Mouse (Mus musculus) heart, postnatal 14 days (tissue): Measurements from ENCODE around the gene Klre1. TPM values are rescaled to one million over a fixed set of nuclear protein-coding genes. Genes with fewer than 3 reads are reported as not detected.
A peak's percentile ranks its signal among the peaks of the same experiment; 100 is the strongest.

ENCODE experiments used
- DNase-seq, 2 experiments: peaks; one replicate each; pipeline ENCODE4 v3.0.0; 2021 to 2022
- intact Hi-C: fragments of 180-260 bp; cut with DNase I; formaldehyde crosslinking; loops from one replicate; pipeline ENCODE4 v1.15.1; 2025
- long read RNA-seq, 2 experiments: library from polyadenylated mRNA; stranded (forward); transcript quantifications; one replicate each; pipeline ENCODE4 v2.0.0; 2021
- total RNA-seq, 2 experiments: library from RNA; stranded (reverse); gene quantifications; 2 replicates each; pipeline ENCODE4 v1.2.3; 2021

Gene Klre1
- not detected for total RNA-seq
- long read RNA-seq, experiment 1, result 0 reads
- long read RNA-seq, experiment 2, result 0 reads

- intact Hi-C loops, result loop anchor here (10.0 kb wide), 1 partner anchor 1717 kb away; the partner anchor contains the start of gene Magohb
These were observed at the start of gene Klre1 for GRCm38 (mm10) chr6:129577605-129578004. Klre1 (plus strand) TSS chr6:129577905.

DNA sequence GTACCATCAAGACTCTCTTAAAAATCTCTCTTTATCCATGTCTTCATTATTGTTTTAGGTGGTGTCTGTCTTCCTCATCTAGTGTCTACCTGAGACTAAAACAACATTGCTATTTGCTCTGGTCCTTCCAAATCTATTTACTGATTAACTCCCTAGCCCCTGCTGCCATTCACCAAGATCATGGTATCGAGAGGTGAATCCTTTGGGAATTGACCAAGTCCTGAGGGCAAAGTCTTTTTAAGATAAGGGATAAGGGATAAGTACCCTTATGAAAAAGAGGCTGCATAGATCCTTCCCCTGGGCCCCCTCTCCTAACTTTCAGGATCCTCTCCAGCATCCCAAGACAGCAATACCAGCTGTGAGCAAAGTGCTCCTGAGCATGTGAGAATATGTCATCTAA is 48.1 kb upstream of the Klre1 start:
- DNase-seq, result no peak
- intact Hi-C loops, result loop anchor here (10.0 kb wide), 1 partner anchor 685 kb away; no protein-coding TSS in a partner anchor

More at GRCm38 (mm10) chr6:129577605-129578004, at the start of gene Klre1:
- DNase-seq, result no peak

DNA sequence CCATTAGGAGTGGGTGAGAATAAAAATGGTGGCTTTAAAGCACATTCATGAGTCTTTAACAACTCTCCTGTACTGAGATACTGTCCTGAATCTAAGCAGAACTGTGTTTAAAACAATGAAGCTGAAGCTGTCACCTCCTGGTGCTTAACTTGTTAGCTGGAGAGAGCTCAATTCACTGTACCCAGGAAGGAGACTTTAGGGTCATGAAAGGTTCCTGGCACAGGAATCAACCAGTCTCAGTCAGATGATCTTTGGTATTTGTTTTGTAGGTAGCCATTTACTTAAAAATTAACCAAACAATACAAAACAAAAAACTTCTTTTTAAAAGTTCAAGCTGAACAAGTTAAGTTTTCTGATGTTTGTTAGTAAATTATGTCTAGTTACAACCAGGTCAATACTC is 47.4 kb upstream of the Klre1 start:
- intact Hi-C loops, result loop anchor here (10.0 kb wide), 1 partner anchor 685 kb away; no protein-coding TSS in a partner anchor
- no peak for DNase-seq

- intact Hi-C loops, result loop anchor here (10.0 kb wide), 1 partner anchor 688 kb away; no protein-coding TSS in a partner anchor
- peak; percentile 77 to 80 for DNase-seq
These were observed 45.2 kb upstream of the Klre1 start for GRCm38 (mm10) chr6:129532556-129532941.

- intact Hi-C loops, result loop anchor here (10.0 kb wide), 1 partner anchor 688 kb away; no protein-coding TSS in a partner anchor
- DNase-seq, result peak; percentile 84 to 87
These were observed 44.5 kb upstream of the Klre1 start, which contains the start of gene Gabarapl1 for GRCm38 (mm10) chr6:129532942-129533860. Gabarapl1 (plus strand) TSS chr6:129533160.

GRCm38 (mm10) chr6:129534057-129534456 is 43.6 kb upstream of the Klre1 start:
- intact Hi-C loops, result loop anchor here (10.0 kb wide), 1 partner anchor 689 kb away; no protein-coding TSS in a partner anchor

GRCm38 (mm10) chr6:129534627-129535190 is 43.0 kb upstream of the Klre1 start:
- no peak for DNase-seq
- intact Hi-C loops, result loop anchor here (10.0 kb wide), 1 partner anchor 690 kb away; no protein-coding TSS in a partner anchor

More at GRCm38 (mm10) chr6:129534057-129534456, 43.6 kb upstream of the Klre1 start:
- no peak for DNase-seq

DNA sequence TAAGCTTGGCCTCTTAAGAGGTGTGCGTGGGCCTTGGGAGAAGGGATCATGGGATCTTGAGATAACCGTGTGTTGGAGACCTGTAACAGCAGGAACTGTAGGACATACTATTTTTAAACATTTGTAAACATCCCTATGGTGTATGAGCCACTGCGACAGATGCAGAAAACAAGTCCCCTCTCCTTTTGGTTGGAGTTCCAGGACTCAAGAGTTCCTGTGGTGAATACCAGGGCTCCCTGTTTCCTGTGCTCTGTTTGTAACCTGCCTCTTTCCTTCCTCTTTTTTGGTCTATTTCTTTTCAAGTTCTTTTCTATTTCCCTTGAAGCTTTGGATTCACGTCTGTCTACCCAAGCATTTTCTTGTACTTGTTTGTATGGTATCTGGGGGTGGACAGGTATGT is 42.0 kb upstream of the Klre1 start:
- intact Hi-C loops, result loop anchor here (10.0 kb wide), 1 partner anchor 691 kb away; no protein-coding TSS in a partner anchor
- no peak for DNase-seq

- no peak for DNase-seq
- intact Hi-C loops, result loop anchor here (10.0 kb wide), 1 partner anchor 694 kb away; no protein-coding TSS in a partner anchor
These were observed 39.1 kb upstream of the Klre1 start for GRCm38 (mm10) chr6:129538555-129538954.

DNA sequence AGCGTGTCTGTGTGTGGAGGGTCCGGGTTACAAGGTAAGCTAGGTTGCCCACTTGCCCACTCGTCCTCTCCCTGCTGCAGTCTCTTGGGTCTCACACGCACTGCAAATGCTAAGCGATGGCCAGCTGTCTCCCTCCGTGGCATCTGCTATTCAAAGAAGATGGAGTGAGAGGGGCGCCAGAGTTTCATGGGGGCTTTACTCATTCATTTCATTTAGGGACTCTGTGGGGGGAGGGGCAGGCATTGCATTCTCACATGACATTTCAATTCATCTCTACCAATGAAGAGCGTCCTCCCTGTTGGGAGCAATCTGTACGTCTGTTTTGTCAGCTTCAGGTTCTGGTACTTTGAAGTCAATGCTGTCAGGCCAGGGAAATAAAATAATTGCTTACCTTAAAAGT is 35.8 kb upstream of the Klre1 start:
- intact Hi-C loops, result no loop called here
- no peak for DNase-seq

DNA sequence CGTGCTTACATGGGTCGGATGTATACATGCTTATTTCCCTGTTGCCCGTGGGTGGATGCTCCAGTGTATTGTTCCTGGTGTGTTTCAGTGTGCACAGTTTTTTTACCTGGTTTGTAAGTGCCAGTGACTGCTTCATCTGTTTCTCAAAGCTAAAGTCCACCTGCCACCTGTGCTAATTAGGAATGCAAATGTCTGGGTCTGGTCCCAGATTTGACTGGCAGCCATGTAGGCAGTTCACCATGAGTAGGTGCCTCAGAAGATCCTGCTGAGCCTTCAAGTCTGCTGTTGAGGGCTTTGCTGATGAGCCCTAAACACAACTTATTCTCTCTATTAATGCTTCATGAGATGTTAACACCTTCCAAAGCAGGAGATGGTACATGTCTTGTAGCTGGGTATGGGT is 35.2 kb upstream of the Klre1 start:
- no peak for DNase-seq
- intact Hi-C loops, result no loop called here

GRCm38 (mm10) chr6:129543709-129544606 is 33.7 kb upstream of the Klre1 start:
- intact Hi-C loops, result loop anchor here (2.0 kb wide), 1 partner anchor 15 kb away; no protein-coding TSS in a partner anchor
- peak; percentile 65 to 79 for DNase-seq

DNA sequence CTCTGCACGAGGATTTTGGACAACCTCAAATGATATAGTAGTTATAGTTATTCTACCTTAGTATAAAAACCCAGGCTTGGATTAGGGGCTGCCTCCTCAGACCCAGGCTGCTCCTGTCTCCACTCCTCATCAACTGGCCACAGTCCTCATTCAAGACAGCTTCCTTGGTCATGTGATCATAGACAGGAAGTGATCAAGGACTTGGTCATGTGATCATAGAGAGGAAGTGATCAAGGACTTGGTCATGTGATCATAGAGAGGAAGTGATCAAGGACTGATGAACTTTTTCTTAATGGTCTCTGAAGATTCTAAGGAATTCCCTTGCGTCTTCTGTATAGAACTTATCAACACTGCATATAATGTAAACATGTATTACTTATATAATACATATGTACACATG is 30.4 kb upstream of the Klre1 start:
- intact Hi-C loops, result no loop called here
- no peak for DNase-seq

DNA sequence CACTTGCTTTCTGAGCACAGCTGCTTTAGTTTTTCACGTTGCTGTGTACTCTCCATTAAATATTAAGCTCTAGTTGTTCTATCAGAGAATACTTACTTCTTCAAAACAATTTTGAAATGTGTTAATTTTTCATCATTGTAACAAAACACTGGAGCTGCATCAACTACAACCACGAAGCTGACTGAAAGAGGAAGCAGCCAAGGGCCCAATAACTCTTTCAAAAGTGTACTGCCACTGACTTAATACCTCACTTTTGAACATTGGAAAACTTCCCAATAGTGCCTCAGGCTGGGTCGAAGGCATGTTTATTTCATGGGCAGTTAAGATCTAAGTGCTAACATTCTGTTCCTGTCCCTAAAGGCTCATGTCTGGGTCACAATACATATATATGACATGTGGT is 29.7 kb upstream of the Klre1 start:
- DNase-seq, result no peak
- intact Hi-C loops, result no loop called here

DNA sequence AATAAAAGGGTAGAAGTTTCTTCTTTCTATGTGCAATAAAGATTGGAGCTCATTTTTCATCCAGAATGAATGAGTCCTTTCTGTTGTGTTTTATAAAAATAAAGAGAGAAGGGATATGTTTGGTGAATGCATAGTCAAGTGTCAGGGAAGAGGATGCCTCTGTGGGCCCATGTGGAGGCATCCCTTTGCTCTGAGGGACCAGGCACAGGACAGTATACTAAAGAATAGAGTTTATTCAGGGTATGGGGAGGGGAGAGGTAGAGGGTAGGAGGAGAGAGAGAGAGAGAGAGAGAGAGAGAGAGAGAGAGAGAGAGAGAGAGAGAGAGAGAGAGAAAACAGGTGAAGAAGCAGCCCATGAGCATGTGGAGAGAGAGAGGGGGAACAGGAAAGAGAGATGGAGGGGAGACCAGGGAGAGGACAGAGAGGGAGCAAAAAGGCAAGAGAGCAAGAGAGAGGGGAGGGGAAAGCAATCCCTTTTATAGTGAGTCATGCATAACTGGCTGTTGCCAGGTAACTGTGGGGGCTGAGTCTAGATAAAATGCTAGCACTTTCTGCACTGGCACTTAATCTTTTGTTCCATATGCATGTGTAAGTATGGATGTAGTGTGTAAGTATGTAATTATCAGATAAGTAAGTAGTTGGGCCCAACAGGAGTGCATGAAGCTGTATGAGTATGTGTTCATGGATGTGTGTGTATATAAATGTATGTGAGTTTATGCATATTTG is 20.2 kb upstream of the Klre1 start:
- intact Hi-C loops, result loop anchor here (2.0 to 5.0 kb wide), 3 partner anchors 13 to 165 kb away; no protein-coding TSS in a partner anchor
- DNase-seq, result no peak

DNA sequence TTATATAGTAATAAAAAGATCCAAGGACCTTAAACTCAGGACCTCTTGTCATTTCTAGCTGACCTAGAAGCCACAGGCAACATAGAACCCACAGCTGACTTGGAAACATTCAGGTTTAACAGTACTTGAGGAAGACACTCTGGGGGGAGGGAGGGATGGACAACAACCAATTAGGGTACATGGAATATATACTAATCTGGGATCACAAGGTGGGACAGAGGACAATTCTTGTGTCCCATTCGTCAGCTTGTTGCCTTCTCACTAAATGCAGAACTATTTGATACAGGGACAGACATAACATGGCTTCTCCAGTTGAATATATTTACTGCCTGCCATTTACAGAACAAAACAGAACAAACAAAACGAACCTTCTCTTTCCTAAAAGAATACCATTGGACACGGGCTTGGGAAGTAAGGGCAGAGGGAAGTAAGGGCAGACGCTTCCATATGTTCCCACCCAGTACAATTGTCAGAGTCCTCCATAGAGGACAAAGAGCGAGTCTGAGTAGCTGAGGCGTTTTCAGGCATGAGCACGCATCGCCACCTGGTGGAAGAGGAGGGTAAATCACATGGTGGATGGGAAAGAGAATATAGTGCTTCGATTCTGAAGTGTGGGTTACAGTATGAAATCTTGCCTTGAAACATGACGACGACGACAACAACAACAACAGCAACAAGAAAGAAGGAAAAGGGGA is 18.6 kb upstream of the Klre1 start:
- peak; percentile 70 to 81 for DNase-seq
- intact Hi-C loops, result loop anchor here (2.0 to 5.0 kb wide), 3 partner anchors 14 to 166 kb away; no protein-coding TSS in a partner anchor

DNA sequence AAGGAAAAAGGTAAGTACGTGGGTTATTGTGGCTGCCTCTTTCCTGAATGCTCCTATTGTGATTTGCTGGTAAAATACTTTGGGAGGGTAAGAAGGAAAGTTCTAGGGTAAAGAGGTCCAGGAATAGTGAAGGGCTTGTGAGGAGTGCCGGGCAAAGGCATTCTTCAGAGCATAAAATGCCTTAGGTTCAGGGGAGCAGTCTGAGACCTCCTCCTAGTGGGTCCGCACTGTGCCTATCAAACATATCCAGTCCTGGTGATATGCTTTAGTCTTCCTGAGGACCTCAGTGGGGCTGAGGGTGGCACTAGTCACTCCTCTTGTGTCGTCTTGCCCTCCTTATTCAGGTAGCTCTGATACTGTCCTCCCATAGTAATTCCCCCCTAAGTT is 18.1 kb upstream of the Klre1 start:
- DNase-seq, result no peak
- intact Hi-C loops, result loop anchor here (2.0 to 5.0 kb wide), 3 partner anchors 15 to 167 kb away; no protein-coding TSS in a partner anchor

GRCm38 (mm10) chr6:129565257-129565656 is 12.4 kb upstream of the Klre1 start:
- intact Hi-C loops, result no loop called here
- DNase-seq, result no peak
